Mouse (Mus musculus): ENCODE results near the gene Mapk11. TPM values are rescaled to one million over a fixed set of nuclear protein-coding genes. Genes with fewer than 3 reads are reported as not detected.

The Mapk11 gene
- polyA plus RNA-seq, 1 experiment from 2014 or later, result 3.6 TPM

DNA sequence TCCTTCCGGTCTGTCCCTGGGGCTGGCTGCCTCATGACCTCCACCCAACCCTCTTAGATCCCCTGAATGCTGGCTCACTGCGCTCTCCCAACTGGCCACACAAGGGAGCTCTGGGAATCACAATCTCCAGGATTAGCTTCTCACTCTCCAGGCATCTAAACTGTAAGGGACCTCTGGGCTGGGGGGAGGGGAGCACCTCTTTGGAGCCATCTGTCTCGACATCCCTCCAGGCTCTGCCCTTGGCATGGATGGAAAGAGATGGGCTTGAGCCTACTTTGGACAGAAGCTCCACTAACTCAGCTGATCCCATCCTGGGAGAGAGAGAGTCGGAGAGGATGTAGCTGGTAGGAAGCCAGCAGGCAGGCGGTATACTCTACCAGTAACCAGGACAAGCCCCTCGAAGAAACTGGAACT lies 32.9 kb upstream of the Mapk11 start:
- no peak; the same call in 1 of the 2 replicates for ATAC-seq (replicated peaks; ENCODE audit: extremely low read depth, insufficient read depth, low FRiP score)
- no peaks in the 10 kb centered on the region for H3K9me3 ChIP-seq (replicated peaks; ENCODE audit: control insufficient read depth, low read length)
- WGBS, result 24% methylated on average over 6 of the region's 6 CpGs
- peak overlapping the region; percentile 21 for H3K9ac ChIP-seq (ENCODE audit: low read length)
- no peak overlapping the region for H3K4me3 ChIP-seq (ENCODE audit: low read length)
- no peaks in the 10 kb centered on the region; the same call in 1 of the 2 replicates for H3K36me3 ChIP-seq (ENCODE audit: control insufficient read depth, insufficient read depth)
- H3K4me2 ChIP-seq (ENCODE audit: low read depth, low read length), result no peak overlapping the region; the same call in none of the 2 replicates
- H3K27me3 ChIP-seq (ENCODE audit: control insufficient read depth, insufficient read depth, low read length), result no peaks in the 10 kb centered on the region
- H3K27ac ChIP-seq (ENCODE audit: low read length), result peak overlapping the region; percentile 97
- H3K4me1 ChIP-seq (ENCODE audit: control insufficient read depth, insufficient read depth, low read length), result peaks cover 37% of the 10 kb centered on the region

DNA sequence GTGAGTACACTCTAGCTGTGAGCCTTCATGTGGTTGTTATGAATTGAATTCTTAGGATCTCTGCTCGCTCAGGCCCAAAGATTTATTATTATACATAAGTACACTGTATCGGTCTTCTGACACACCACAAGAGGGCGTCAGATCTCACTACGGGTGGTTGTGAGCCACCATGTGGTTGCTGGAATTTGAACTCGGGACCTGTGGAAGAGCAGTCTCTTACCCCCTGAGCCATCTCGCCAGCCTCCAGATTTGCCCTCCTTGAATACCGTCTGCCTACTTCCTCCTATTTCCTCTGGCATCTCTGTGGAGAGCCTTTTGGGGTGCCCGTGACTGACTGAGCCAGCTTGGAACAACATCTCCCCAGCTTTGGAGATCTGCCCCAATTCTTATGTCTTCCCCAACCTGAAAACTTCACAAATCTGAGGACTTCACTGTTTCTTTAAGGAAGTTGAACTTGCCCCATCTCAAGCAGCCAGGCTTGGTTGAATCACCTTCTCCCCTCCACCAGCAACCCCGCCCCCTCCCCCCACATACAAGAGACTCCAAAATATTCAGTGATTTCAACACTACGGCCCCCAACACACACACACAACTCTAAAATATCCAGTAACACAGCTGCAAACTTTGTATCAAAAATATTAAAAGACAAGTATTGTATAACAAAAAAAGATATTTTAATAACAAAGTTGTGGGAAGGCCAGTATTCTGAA lies 32.3 kb upstream of the Mapk11 start:
- Histone ChIP-seq H3K9ac (ENCODE audit: low read length) (peak overlapping the region; percentile 21), H3K4me1 (ENCODE audit: control insufficient read depth, insufficient read depth, low read length) (peaks cover 43% of the 10 kb centered on the region), H3K4me3 (ENCODE audit: low read length) (peak overlapping the region; percentile 81), H3K27ac (ENCODE audit: low read length) (peak overlapping the region; percentile 97), H3K4me2 (ENCODE audit: low read depth, low read length) (peak overlapping the region; percentile 72; the same call in 1 of the 2 replicates), H3K9me3 (replicated peaks; ENCODE audit: control insufficient read depth, low read length) (no peaks in the 10 kb centered on the region), H3K27me3 (ENCODE audit: control insufficient read depth, insufficient read depth, low read length) (no peaks in the 10 kb centered on the region), H3K36me3 (ENCODE audit: control insufficient read depth, insufficient read depth) (no peaks in the 10 kb centered on the region; the same call in 1 of the 2 replicates)
- 54% methylated on average over 10 of the region's 10 CpGs for WGBS
- ATAC-seq (replicated peaks; ENCODE audit: extremely low read depth, insufficient read depth, low FRiP score), result no peak

DNA sequence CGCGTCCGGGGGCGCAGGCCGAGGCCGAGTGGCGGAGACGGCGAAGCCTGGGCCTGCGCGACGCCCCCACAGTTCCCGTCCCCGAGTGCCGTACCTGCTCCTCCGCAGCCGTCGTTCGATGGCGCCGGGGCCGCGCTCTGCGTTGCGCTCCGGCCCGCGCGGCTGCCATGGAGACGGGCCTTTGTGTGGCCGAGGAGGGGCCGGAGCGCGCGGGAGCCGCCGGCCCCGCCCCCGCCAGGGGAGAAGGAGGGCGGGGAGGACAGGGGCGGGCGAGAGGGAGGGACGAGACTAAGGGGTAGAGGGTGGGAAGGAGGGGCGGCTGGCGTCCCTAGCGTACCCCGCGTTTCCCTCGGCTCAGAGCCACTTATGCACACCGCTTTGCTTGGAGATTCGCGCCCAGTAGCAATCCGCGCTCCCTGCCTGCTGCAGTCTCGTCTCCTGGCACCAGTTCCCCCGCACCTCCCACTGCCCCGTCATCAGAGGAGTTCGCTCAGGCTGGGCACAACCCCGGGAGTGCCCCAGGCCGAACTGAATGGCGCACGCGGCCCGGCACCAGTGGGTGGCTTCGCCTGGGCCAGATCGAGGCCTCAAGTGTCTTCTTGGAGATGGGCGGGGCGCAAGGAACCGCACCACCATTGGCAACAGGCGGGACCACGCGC lies 31.3 kb upstream of the Mapk11 start, which contains the start of gene Plxnb2:
Plxnb2 (minus strand) TSS at position 218 of the 659 bp plus-strand sequence.
- H3K27me3 ChIP-seq (ENCODE audit: control insufficient read depth, insufficient read depth, low read length), result no peaks in the 10 kb centered on the region
- peak within 1 kb of the TSS; percentile 72 for H3K4me2 ChIP-seq (ENCODE audit: low read depth, low read length)
- WGBS, result under 1% methylated on average over 67 of the region's 72 CpGs
- H3K9me3 ChIP-seq (replicated peaks; ENCODE audit: control insufficient read depth, low read length), result no peaks in the 10 kb centered on the region
- peak; percentile 83 for ATAC-seq (replicated peaks; ENCODE audit: extremely low read depth, insufficient read depth, low FRiP score)
- no peaks in the 10 kb centered on the region; the same call in 1 of the 2 replicates for H3K36me3 ChIP-seq (ENCODE audit: control insufficient read depth, insufficient read depth)
- H3K4me1 ChIP-seq (ENCODE audit: control insufficient read depth, insufficient read depth, low read length), result peaks cover 53% of the 10 kb centered on the region
- peak within 1 kb of the TSS; percentile 97 for H3K27ac ChIP-seq (ENCODE audit: low read length)
- peak within 1 kb of the TSS; percentile 90 for H3K9ac ChIP-seq (ENCODE audit: low read length)
- H3K4me3 ChIP-seq (ENCODE audit: low read length), result peak within 1 kb of the TSS; percentile 81

DNA sequence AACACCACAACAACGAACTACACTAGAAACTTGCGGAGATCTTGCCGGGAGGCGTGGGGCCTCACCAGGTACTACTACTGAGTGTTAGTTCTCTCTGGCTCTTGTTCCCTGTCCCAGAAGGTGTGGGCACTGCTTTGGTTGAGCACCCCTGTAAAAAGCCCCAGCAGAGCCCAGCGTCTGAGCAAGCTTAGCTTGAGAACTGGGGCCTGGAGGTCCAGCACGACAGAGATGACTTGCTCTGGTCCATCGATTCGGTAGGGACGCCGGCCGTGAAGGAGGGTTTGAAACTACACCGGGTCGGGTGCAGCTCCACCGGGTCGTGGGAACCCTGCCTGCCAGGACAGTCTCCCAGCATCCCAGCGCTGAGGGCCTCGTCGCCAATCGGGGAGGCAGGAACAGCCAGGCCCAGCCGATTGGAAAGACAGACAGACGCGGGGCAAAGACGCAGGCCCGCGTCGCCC lies 30.7 kb upstream of the Mapk11 start:
- no peaks in the 10 kb centered on the region for H3K27me3 ChIP-seq (ENCODE audit: control insufficient read depth, insufficient read depth, low read length)
- peak overlapping the region; percentile 90 for H3K9ac ChIP-seq (ENCODE audit: low read length)
- peak overlapping the region; percentile 72 for H3K4me2 ChIP-seq (ENCODE audit: low read depth, low read length)
- peak overlapping the region; percentile 81 for H3K4me3 ChIP-seq (ENCODE audit: low read length)
- H3K9me3 ChIP-seq (replicated peaks; ENCODE audit: control insufficient read depth, low read length), result no peaks in the 10 kb centered on the region
- no peaks in the 10 kb centered on the region; the same call in 1 of the 2 replicates for H3K36me3 ChIP-seq (ENCODE audit: control insufficient read depth, insufficient read depth)
- WGBS, result 1% methylated on average over 26 of the region's 26 CpGs
- ATAC-seq (replicated peaks; ENCODE audit: extremely low read depth, insufficient read depth, low FRiP score), result peak; percentile 3; the same call in 1 of the 2 replicates
- peaks cover 59% of the 10 kb centered on the region for H3K4me1 ChIP-seq (ENCODE audit: control insufficient read depth, insufficient read depth, low read length)
- peak overlapping the region; percentile 97 for H3K27ac ChIP-seq (ENCODE audit: low read length)

DNA sequence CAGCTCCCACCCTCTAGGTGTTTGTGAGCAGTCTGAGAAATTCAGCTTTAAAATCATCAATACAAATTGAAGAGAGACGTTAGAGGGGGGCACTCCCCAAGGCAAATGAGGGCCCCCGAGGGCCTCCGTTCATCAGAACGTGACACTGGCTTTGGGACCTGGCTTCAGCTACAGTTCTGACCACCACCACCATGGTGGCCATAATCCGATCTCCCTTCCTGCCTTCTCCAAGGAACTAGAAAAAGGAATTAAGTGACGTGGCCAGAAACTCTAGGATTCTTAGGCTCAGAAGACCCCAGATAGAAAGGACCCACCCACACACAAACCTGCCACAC lies 30.2 kb upstream of the Mapk11 start:
- H3K4me1 ChIP-seq (ENCODE audit: control insufficient read depth, insufficient read depth, low read length), result peaks cover 64% of the 10 kb centered on the region
- H3K27ac ChIP-seq (ENCODE audit: low read length), result peak overlapping the region; percentile 97
- H3K9ac ChIP-seq (ENCODE audit: low read length), result peak overlapping the region; percentile 90
- 8% methylated on average over 6 of the region's 6 CpGs for WGBS
- H3K36me3 ChIP-seq (ENCODE audit: control insufficient read depth, insufficient read depth), result no peaks in the 10 kb centered on the region
- H3K4me3 ChIP-seq (ENCODE audit: low read length), result peak overlapping the region; percentile 81
- no peaks in the 10 kb centered on the region for H3K27me3 ChIP-seq (ENCODE audit: control insufficient read depth, insufficient read depth, low read length)
- no peaks in the 10 kb centered on the region for H3K9me3 ChIP-seq (replicated peaks; ENCODE audit: control insufficient read depth, low read length)
- peak overlapping the region; percentile 72 for H3K4me2 ChIP-seq (ENCODE audit: low read depth, low read length)
- ATAC-seq (replicated peaks; ENCODE audit: extremely low read depth, insufficient read depth, low FRiP score), result no peak

DNA sequence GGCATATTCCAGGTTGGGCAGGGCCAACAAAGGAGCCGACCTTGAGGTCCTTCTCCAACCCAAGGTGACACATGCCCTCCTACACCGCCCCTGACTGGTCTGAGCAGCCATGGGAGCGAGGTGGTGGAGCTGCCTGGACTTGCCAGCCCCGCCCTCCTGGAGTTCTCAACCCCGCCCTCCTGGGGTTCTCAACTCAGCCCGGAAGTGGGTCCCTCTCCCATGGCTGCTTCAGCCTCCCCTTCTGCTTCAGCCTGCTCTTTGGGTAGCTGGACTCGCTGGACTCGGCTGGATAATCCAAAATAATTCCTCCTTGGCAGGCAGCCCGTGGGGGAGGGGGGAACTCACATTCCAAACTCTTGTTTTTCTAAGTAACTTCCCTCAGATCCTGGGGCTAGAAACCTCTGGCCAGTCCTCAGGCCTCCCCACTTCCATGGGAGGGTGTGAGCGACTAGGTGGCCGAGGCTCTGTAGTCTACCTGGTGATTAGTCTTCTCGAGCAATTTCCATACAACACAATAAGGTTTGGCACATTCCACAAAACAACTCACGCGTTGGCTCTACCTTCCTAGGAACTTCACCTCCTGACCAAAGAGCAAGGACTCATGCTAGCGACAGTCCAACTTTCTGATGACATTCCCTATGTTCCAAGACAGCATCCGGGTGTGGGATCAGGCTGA lies 29.7 kb upstream of the Mapk11 start:
- H3K4me2 ChIP-seq (ENCODE audit: low read depth, low read length), result peak overlapping the region; percentile 72
- no peaks in the 10 kb centered on the region for H3K36me3 ChIP-seq (ENCODE audit: control insufficient read depth, insufficient read depth)
- H3K4me1 ChIP-seq (ENCODE audit: control insufficient read depth, insufficient read depth, low read length), result peaks cover 69% of the 10 kb centered on the region
- H3K27me3 ChIP-seq (ENCODE audit: control insufficient read depth, insufficient read depth, low read length), result no peaks in the 10 kb centered on the region
- WGBS, result 4% methylated on average over 16 of the region's 16 CpGs
- ATAC-seq (replicated peaks; ENCODE audit: extremely low read depth, insufficient read depth, low FRiP score), result peak; percentile 63
- H3K9me3 ChIP-seq (replicated peaks; ENCODE audit: control insufficient read depth, low read length), result no peaks in the 10 kb centered on the region
- H3K9ac ChIP-seq (ENCODE audit: low read length), result peak overlapping the region; percentile 90
- H3K4me3 ChIP-seq (ENCODE audit: low read length), result peak overlapping the region; percentile 81
- H3K27ac ChIP-seq (ENCODE audit: low read length), result peak overlapping the region; percentile 97

DNA sequence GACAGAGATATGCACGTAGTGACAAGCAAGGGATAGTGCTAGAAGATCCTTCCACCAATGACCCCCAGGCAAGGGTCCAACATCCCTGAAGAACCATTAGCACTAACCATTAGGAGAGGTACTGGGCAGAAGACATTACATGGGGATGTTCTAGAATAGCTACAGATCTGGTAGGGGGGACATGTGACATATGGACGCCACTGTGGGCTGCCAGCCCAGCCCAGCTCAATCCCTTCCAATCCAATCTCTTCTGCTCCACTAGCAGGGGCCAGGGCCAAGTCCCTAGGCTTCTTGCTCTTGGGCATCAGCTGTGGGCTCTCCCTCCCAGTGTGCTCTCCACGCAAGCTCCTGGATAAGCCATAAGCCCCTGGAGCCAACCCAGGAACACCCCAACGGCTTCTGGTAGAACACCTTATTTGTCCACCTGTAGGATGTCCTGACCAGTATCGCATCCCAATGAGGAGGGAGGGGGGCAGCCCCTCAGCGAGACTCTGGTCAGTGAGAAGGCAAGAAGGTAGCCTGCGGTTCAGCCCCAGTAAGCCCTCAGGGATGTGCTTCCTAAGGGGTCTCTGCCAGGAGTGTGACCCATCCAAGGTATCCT lies 28.9 kb upstream of the Mapk11 start:
- no peak for ATAC-seq (replicated peaks; ENCODE audit: extremely low read depth, insufficient read depth, low FRiP score)
- H3K9me3 ChIP-seq (replicated peaks; ENCODE audit: control insufficient read depth, low read length), result no peaks in the 10 kb centered on the region
- peak overlapping the region; percentile 90 for H3K9ac ChIP-seq (ENCODE audit: low read length)
- WGBS, result 60% methylated on average over 7 of the region's 7 CpGs
- peak overlapping the region; percentile 81 for H3K4me3 ChIP-seq (ENCODE audit: low read length)
- H3K27me3 ChIP-seq (ENCODE audit: control insufficient read depth, insufficient read depth, low read length), result no peaks in the 10 kb centered on the region
- peaks cover 77% of the 10 kb centered on the region for H3K4me1 ChIP-seq (ENCODE audit: control insufficient read depth, insufficient read depth, low read length)
- peak overlapping the region; percentile 72 for H3K4me2 ChIP-seq (ENCODE audit: low read depth, low read length)
- peak overlapping the region; percentile 97 for H3K27ac ChIP-seq (ENCODE audit: low read length)
- no peaks in the 10 kb centered on the region for H3K36me3 ChIP-seq (ENCODE audit: control insufficient read depth, insufficient read depth)

DNA sequence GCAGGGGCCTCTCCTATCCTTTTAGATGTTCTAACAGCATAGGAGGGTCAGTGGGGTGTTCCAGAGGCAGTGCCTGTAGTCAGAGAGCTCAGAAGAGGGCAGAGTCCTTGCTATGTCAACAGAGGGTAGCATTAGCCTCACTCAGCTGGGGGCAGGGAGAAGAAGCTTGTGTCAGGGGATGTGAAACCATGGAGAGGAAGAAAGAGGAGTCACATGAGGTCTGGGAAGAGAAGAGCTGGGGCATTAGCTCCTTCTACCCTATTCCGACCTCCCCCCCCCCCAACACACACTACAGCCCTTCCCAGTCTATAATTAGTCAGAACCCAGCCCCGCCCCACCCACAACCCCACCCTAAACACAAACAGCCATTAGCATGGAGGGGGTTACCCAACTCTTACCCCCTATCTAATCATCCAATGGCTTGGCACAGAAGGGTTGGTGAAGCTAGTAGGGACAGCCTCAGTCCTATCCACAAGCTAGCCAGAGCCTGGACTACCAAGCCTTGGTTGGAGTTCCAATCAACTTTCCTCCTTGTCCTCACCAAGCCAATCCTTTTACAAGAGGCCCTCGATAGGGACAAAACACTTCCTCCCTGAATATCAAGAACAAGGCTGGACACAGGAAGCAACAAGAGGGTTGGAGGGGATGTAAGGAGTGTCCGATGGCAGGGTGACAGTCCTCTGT lies 28.3 kb upstream of the Mapk11 start:
- Histone ChIP-seq H3K27me3 (ENCODE audit: control insufficient read depth, insufficient read depth, low read length) (no peaks in the 10 kb centered on the region), H3K4me3 (ENCODE audit: low read length) (peak overlapping the region; percentile 81; the same call in 1 of the 2 replicates), H3K4me1 (ENCODE audit: control insufficient read depth, insufficient read depth, low read length) (peaks cover 83% of the 10 kb centered on the region), H3K27ac (ENCODE audit: low read length) (peak overlapping the region; percentile 97), H3K4me2 (ENCODE audit: low read depth, low read length) (peak overlapping the region; percentile 72), H3K9ac (ENCODE audit: low read length) (peak overlapping the region; percentile 90), H3K36me3 (ENCODE audit: control insufficient read depth, insufficient read depth) (no peaks in the 10 kb centered on the region), H3K9me3 (replicated peaks; ENCODE audit: control insufficient read depth, low read length) (no peaks in the 10 kb centered on the region)
- 61% methylated on average over 4 of the region's 4 CpGs for WGBS
- ATAC-seq (replicated peaks; ENCODE audit: extremely low read depth, insufficient read depth, low FRiP score), result no peak
